In genomic region chr13:43397700-43398296, GRCm38 (mm10) we compare ENCODE assay signal across 8 mouse cellular contexts. TPM values are rescaled to one million over a fixed set of nuclear protein-coding genes. Genes with fewer than 3 reads are reported as not detected.
DNase-seq lines count a peak whose midpoint lies in the region; ATAC-seq and TF ChIP-seq lines count a peak whose summit lies in the region.

No protein-coding gene starts in this region.

- no peak for TF ChIP-seq POLR2A in CH12.LX (IDR thresholded peaks at IDR 0.05; ENCODE audit: low read depth, low read length)

- dilution Hi-C loops in CH12.LX (cut with MboI; ENCODE audit: extremely low pct_ligation_motif_present, extremely low pct_unique_long_range_greater_than_20kb, low sequenced_read_pairs): no loop called here

- H3K27me3 ChIP-seq in CH12.LX (replicated peaks): no peaks in the 10 kb centered on the region
- H3K27me3 ChIP-seq in forebrain, embryonic 15.5 days: no peaks in the 10 kb centered on the region
- H3K27me3 ChIP-seq in liver, embryonic 15.5 days: no peaks in the 10 kb centered on the region

- peak overlapping the region in 1 of 3 experiments; percentile 81 for H3K4me3 ChIP-seq in CH12.LX (replicated peaks in 1 of 3; ENCODE audit: low read depth in 2 of 3, low read length in 2 of 3, poor library complexity in 1 of 3)
- H3K4me3 ChIP-seq in forebrain, embryonic 15.5 days: peak overlapping the region; percentile 62
- H3K4me3 ChIP-seq in liver, embryonic 15.5 days (replicated peaks): peak overlapping the region; percentile 92

- DNase-seq in heart, adult 11 months: peak; percentile 63
- no peak for DNase-seq in heart, postnatal 14 days
- no peak for DNase-seq in CH12.LX (ENCODE audit: extremely low read depth)
- no peak for DNase-seq in yolk sac, embryonic 10.5 days (ENCODE audit: low spot score)
- DNase-seq in adrenal gland, postnatal 36 days: no peak
- DNase-seq in thymus, adult 18-20 months: no peak

- no peak overlapping the region for H3K9ac ChIP-seq in CH12.LX (ENCODE audit: insufficient read depth, low read depth)
- H3K9ac ChIP-seq in forebrain, embryonic 15.5 days (replicated peaks): no peak overlapping the region
- no peak overlapping the region for H3K9ac ChIP-seq in liver, embryonic 15.5 days

- peaks cover 12 to 40% of the 10 kb centered on the region in 2 experiments for H3K36me3 ChIP-seq in CH12.LX (replicated peaks in 1 of 2; ENCODE audit: control insufficient read depth in 1 of 2, insufficient read depth in 1 of 2, low read length in 1 of 2)
- peaks cover 32% of the 10 kb centered on the region for H3K36me3 ChIP-seq in forebrain, embryonic 15.5 days
- peaks cover 29% of the 10 kb centered on the region for H3K36me3 ChIP-seq in liver, embryonic 15.5 days (replicated peaks)

- no peak for TF ChIP-seq RAD21 in CH12.LX (IDR thresholded peaks at IDR 0.05; ENCODE audit: low read depth, low read length)

- ATAC-seq in forebrain, embryonic 15.5 days (replicated peaks): no peak; the same call in none of the 2 replicates
- no peak for ATAC-seq in liver, embryonic 15.5 days (ENCODE audit: insufficient read depth)

- peaks cover 7 to 25% of the 10 kb centered on the region in 2 experiments; a peak in 3 of 4 replicates for H3K4me1 ChIP-seq in CH12.LX (ENCODE audit: control insufficient read depth in 1 of 2, insufficient read depth in 2 of 2)
- H3K4me1 ChIP-seq in forebrain, embryonic 15.5 days: peaks cover 13% of the 10 kb centered on the region
- peaks cover 14% of the 10 kb centered on the region for H3K4me1 ChIP-seq in liver, embryonic 15.5 days (replicated peaks)

- 48% methylated on average over 14 of the region's 17 CpGs for WGBS in forebrain, embryonic 15.5 days
- WGBS in liver, embryonic 15.5 days (ENCODE audit: insufficient replicate concordance): 46% methylated on average over 14 of the region's 17 CpGs

- intact Hi-C loops in heart, postnatal 14 days (cut with DNase I): loop anchor here (5.0 kb wide), 3 partner anchors 95 to 215 kb away; partner anchors contain the start of gene Gfod1

- H3K4me2 ChIP-seq in CH12.LX (ENCODE audit: insufficient read depth, low read depth, poor library complexity, severe bottlenecking): no peak overlapping the region; the same call in 1 of the 2 replicates
- H3K4me2 ChIP-seq in forebrain, embryonic 15.5 days (replicated peaks): peak overlapping the region; percentile 24
- peak overlapping the region; percentile 75 for H3K4me2 ChIP-seq in liver, embryonic 15.5 days

- TF ChIP-seq EP300 in CH12.LX (IDR thresholded peaks at IDR 0.05; ENCODE audit: low read length): no peak

- H3K79me2 ChIP-seq in CH12.LX (replicated peaks; ENCODE audit: control insufficient read depth, extremely low read depth, insufficient read depth, poor library complexity, severe bottlenecking): peaks cover 15% of the 10 kb centered on the region

- in situ Hi-C loops in CH12.LX (cut with MboI; ENCODE audit: low pct_ligation_motif_present, low pct_unique_long_range_greater_than_20kb, low sequenced_read_pairs): no loop called here

- no peak overlapping the region for H3K27ac ChIP-seq in CH12.LX (ENCODE audit: insufficient read depth, low read depth)
- H3K27ac ChIP-seq in forebrain, embryonic 15.5 days (replicated peaks): no peak overlapping the region
- H3K27ac ChIP-seq in liver, embryonic 15.5 days (replicated peaks): no peak overlapping the region

- H3K9me3 ChIP-seq in CH12.LX (replicated peaks; ENCODE audit: low read length): no peaks in the 10 kb centered on the region
- no peaks in the 10 kb centered on the region for H3K9me3 ChIP-seq in forebrain, embryonic 15.5 days
- H3K9me3 ChIP-seq in liver, embryonic 15.5 days (replicated peaks): no peaks in the 10 kb centered on the region

- TF ChIP-seq CTCF in CH12.LX (conservative IDR thresholded peaks at IDR 0.05 in 1 of 2, IDR thresholded peaks at IDR 0.05 in 1 of 2; ENCODE audit: low read depth in 2 of 2, low read length in 2 of 2): no peak

TF ChIP-seq in CH12.LX, 34 proteins besides CTCF, POLR2A, EP300 and RAD21:
- no peak for TF ChIP-seq MXI1 (IDR thresholded peaks at IDR 0.05; ENCODE audit: low read depth, low read length)
- peak; percentile 97 for TF ChIP-seq ZNF384 (IDR thresholded peaks at IDR 0.05; ENCODE audit: low read depth, low read length)

RNA-seq across cellular contexts. Expression of gene Nol7, which starts 0.4 kb away (rescaled TPM):
- 10 to 100 TPM; 86.7 to 90.4 TPM for total RNA-seq in heart, postnatal 14 days (2021)
- 165 and 167 TPM in 2 replicates for total RNA-seq in CH12.LX (2012; rRNA removed)
- 260 and 278 TPM in 2 replicates for total RNA-seq in CH12.LX (2014; rRNA removed)
- polyA plus RNA-seq in CH12.LX (2012; ENCODE audit: insufficient read length, low read depth): 317 and 329 TPM in 2 replicates
- polyA plus RNA-seq in forebrain, embryonic 15.5 days (2015; fragmentation: Nextera tagmentation; extraction: Ambion mirVana): 177 and 189 TPM in 2 replicates
- polyA plus RNA-seq in liver, embryonic 15.5 days (2015; fragmentation: Nextera tagmentation; extraction: Ambion mirVana): 78.1 and 94.2 TPM in 2 replicates
- total RNA-seq in adrenal gland, postnatal 36 days (2021): 100 to 1,000 TPM; 108 to 120 TPM

RNA-seq across cellular contexts. Expression of gene Sirt5, which starts 32.5 kb away (rescaled TPM):
- total RNA-seq in heart, postnatal 14 days (2021): 10 to 100 TPM; 44.0 to 49.4 TPM
- total RNA-seq in CH12.LX (2012; rRNA removed) (6.3 and 8.2 TPM in 2 replicates), CH12.LX (2014; rRNA removed) (11.3 and 12.8 TPM in 2 replicates)
- polyA plus RNA-seq in CH12.LX (2012; ENCODE audit: insufficient read length, low read depth): 9.3 and 11.3 TPM in 2 replicates
- 42.8 and 44.4 TPM in 2 replicates for polyA plus RNA-seq in forebrain, embryonic 15.5 days (2015; fragmentation: Nextera tagmentation; extraction: Ambion mirVana)
- polyA plus RNA-seq in liver, embryonic 15.5 days (2015; fragmentation: Nextera tagmentation; extraction: Ambion mirVana): 5.3 and 5.4 TPM in 2 replicates
- total RNA-seq in adrenal gland, postnatal 36 days (2021): 10 to 100 TPM; 21.6 to 28.2 TPM
